Mouse (Mus musculus) spleen, postnatal 10 days (tissue): ENCODE measurements around the gene Arl16.

Source experiments
- DNase-seq, 2 experiments: peaks; one replicate each; pipeline ENCODE4 v3.0.0; 2021 to 2022; ENCODE audit warnings: low spot score in 2 of 2

The Arl16 gene

GRCm38 (mm10) chr11:120452246-120452645 is 15.2 kb downstream of the Arl16 start:
- DNase-seq = no peak

DNA sequence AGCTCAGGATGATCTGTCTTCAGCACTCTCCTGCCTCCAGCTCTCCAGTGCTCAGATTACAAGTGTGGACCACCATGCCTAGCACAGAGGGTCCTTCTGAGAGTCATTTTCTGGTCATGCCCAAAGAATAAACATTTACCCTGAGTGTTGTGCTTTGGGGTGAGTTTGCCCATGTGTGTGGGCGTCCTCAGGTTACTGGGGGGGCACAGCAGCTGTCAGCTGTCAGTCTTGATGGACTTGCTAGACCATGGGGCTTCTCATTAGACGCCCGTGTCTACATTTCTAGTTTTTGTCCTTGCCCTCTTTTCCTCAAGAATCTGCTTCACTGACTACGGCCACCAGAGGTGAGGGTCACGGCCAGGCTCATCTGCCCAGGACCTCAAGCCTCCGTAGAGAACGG is 20.2 kb downstream of the Arl16 start:
- no peak for DNase-seq

DNA sequence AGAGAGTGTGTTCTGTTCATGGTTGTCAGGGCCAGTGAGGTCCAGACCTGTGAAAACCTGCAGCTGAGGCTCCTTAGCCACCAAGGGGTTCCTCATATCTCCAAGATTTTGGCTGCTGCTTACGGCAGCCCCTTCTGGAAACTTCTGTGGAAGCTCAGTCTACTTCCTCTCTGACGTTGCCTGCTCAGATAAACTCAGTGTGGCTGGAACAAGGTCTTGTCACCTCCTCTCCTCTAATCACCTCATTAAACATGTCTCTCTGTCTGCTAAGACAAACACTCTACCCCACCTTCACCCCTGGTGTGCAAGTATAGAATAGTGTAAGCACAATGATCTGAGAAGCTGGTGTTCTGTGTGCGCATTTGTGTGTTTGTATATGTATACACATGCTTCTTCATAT is 21.9 kb downstream of the Arl16 start:
- DNase-seq = no peak

GRCm38 (mm10) chr11:120444106-120444505 is 23.3 kb downstream of the Arl16 start:
- no peak for DNase-seq

DNA sequence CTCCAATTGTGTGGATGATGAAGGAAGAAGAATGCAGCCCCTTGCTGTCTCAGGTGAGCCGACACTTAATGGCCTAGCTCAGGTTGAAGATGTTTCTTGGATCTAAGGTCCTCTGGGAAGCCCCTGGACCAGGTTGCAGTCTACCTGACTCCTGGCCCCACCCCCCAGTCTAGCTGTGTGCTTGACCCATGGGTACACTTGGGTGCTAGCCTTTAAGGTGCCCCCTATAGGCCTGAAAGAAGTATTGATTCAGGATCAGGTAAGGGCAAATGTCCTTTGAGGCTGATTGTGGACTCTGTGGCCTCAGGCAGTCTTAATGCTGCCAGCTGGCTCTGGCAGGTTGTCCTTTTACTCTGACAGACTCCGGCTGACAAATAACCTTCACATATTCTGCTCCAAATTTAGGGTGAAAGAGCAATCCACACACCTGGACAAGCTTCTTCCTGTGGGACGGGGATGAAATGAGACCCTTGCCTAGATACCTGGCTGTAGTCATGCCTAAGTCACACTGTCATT is 24.6 kb downstream of the Arl16 start:
- DNase-seq = no peak

- DNase-seq = no peak
Measured at GRCm38 (mm10) chr11:120442344-120442743, 25.1 kb downstream of the Arl16 start, which contains the start of gene Tspan10. Tspan10 (plus strand) TSS chr11:120442644.

DNA sequence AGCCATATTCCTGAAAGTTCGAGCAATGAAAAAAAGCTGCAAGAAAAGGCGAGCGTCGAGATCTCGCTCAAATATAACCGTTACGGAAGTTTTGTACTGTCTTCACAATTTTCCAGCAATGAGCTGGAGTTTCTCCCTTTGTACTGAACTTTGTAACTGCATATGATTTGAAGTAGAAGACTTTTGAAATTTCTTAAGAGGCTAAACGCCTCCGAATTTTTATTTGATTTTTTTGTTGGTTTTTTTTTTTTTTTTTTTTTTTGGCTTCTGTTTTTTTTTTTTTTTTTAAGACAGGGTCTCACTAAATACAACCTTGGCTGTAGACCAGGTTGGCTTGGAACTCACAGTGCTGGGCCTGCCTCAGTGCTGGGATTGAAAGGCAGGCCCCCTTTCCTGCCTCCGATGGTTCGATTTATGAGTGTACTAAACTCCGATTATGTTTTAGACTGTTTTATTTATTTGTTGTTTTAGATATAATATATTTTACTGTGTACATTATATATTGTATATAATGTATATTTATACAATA is 29.5 kb downstream of the Arl16 start:
- no peak for DNase-seq

DNA sequence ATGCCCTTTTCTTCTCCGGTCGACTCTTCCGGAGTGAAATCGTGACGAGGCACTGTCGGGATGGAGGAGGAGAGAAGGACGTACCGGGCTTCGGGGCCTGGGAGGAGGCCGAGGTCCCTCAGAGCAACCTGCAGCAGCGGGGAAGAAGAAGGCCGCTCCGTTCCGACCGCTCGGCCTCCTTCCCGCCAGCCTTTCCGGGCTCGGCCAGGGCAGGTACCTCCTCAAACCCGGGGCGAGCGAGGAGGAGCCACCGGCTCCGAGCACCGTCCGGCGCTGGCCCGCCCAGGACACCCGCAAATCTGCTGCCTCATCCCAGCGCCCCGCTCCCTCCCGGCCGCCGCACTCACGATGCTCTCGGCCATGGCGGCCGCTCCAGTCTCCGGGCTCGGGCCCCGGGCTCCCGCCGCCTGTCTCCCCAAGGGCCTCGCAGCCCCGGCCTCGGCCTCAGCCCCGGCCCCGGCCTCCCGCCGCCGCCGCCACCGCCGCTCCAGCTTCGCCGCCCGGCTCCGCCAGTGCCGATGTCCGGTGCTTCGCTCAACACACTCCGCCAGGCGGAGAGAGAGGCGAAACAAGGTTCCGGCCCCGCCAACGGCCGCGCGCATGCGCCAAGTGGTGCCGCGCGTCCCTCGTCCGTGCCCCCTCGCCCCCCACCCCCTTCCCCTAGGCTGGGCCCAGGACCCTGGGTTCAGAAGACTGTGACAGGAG is 30.1 kb downstream of the Arl16 start, which contains the start of gene Nploc4:
Gene Nploc4, minus strand, starts transcription at position 557 of the 705 bp plus-strand sequence.
- peak; percentile 91 to 97 for DNase-seq

- DNase-seq = no peak
Measured at GRCm38 (mm10) chr11:120426727-120427126, 40.7 kb downstream of the Arl16 start.

DNA sequence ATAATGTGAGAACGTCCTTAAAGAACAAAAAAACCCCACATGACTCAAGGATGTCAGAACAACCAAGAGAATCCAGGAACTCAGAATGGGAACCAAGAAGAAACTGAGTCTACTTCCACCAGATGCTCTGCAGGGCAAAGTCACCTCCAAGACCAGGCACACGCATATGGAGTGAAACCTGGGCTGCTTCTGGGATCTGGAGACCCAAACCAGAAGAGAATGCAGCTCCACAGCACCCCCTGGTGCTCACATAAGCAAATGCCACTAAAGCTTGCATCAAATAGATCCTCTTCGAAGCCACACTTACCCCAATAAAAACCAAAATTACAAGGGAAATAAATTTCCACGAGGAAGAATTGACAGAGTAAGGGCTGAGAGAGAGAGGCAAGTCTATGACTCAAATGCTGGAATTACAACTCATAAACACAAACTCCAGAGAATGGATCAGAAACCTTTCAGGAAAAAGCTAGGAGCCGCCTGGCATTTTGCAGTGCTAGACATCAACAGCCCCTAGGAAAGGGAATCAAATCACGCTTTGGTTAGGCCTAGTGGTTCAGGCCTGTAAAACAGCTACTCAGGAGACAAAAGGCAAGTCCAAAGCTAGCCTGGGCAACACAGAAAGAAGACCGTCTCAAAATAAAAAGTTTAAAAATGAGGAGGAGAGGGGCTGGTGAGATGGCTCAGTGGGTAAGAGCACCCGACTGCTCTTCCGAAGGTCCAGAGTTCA is 43.7 kb downstream of the Arl16 start:
- DNase-seq = peak; percentile 49 to 72

- DNase-seq = no peak
Measured at GRCm38 (mm10) chr11:120422651-120423568, 44.5 kb downstream of the Arl16 start.

- DNase-seq = no peak
Measured at GRCm38 (mm10) chr11:120418592-120418991, 48.8 kb downstream of the Arl16 start.

DNA sequence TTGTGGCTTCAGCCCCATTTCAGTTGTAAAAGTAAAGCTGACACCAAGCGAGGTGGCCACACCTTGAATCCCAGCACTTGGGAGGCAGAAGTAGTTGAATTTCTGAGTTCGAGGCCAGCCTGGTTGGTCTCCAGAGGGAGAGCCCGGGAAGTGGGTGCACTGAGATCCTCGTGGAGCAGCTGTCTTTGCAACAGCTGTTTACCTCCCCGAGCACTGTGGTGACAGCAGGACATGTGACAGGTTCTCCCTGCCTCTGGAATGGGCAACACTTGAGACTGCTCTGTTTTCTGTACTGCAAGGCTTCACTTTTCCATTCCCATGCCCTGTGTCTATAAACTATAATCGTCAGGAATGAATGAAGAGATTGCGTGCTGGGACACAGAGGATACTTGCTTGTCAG is 49.6 kb downstream of the Arl16 start:
- no peak for DNase-seq
